Mouse (Mus musculus) midbrain, embryonic 11.5 days (tissue): ENCODE measurements around the gene Grcc10. TPM values are rescaled to one million over a fixed set of nuclear protein-coding genes. Genes with fewer than 3 reads are reported as not detected.

Experiments used
- ATAC-seq: fragments of 200-750 bp; cut with Nextera tagmentation; 2 replicates; pipeline ENCODE4 v1.8.0; 2017; ENCODE audit warnings: moderate TSS enrichment, moderate library complexity; ENCODE audit not compliant: low FRiP score
- DNase-seq: peaks from one replicate; pipeline ENCODE4 v3.0.0; 2015; ENCODE audit warnings: low spot score; ENCODE audit errors: missing footprints
- H3K27ac ChIP-seq: fragments of 300-500 bp; sonication (generic); 2 replicates; pipeline ENCODE4 v1.5.1; 2014; ENCODE audit warnings: low read depth, low read length
- H3K27me3 ChIP-seq: fragments of 300-500 bp; sonication (generic); 2 replicates; pipeline ENCODE4 v1.6.1; 2014; ENCODE audit warnings: mild to moderate bottlenecking, low read length, moderate library complexity, mixed read lengths; ENCODE audit not compliant: control insufficient read depth, insufficient read depth
- H3K36me3 ChIP-seq: fragments of 300-500 bp; sonication (generic); 2 replicates; pipeline ENCODE4 v1.6.1; 2014; ENCODE audit warnings: mild to moderate bottlenecking, low read length, moderate library complexity, mixed read lengths; ENCODE audit not compliant: control insufficient read depth, insufficient read depth
- H3K4me1 ChIP-seq: fragments of 300-500 bp; sonication (generic); 2 replicates; pipeline ENCODE4 v1.6.1; 2014; ENCODE audit warnings: low read length; ENCODE audit not compliant: control insufficient read depth, insufficient read depth
- H3K4me2 ChIP-seq: fragments of 300-500 bp; sonication (generic); 2 replicates; pipeline ENCODE4 v1.6.1; 2014; ENCODE audit warnings: mild to moderate bottlenecking, moderate library complexity
- H3K4me3 ChIP-seq: fragments of 300-500 bp; sonication (generic); 2 replicates; pipeline ENCODE4 v1.5.1; 2014; ENCODE audit warnings: low read depth, low read length
- H3K9ac ChIP-seq: fragments of 300-500 bp; sonication (generic); 2 replicates; pipeline ENCODE4 v1.6.1; 2014; ENCODE audit warnings: low read length
- H3K9me3 ChIP-seq: fragments of 300-500 bp; sonication (generic); 2 replicates; pipeline ENCODE4 v1.6.1; 2016; ENCODE audit warnings: low read length; ENCODE audit not compliant: control insufficient read depth
- WGBS: fragments of 180-500 bp; shearing (Covaris S2); extraction: QIAGEN DNeasy Blood & Tissue Kit; methylation state at CpG from one replicate; pipeline ENCODE4 v1.1.7; 2014; 5-methylcytosine and 5-hydroxymethylcytosine counted together
- polyA plus RNA-seq: library from polyadenylated mRNA; unstranded; fragments of >200 nt; fragmentation: Nextera tagmentation; extraction: Ambion mirVana; gene quantifications from 2 replicates; pipeline ENCODE4 v1.2.1, GENCODE M21; 2014

The Grcc10 gene
- polyA plus RNA-seq, 1 experiment from 2014 or later = 532 TPM

DNA sequence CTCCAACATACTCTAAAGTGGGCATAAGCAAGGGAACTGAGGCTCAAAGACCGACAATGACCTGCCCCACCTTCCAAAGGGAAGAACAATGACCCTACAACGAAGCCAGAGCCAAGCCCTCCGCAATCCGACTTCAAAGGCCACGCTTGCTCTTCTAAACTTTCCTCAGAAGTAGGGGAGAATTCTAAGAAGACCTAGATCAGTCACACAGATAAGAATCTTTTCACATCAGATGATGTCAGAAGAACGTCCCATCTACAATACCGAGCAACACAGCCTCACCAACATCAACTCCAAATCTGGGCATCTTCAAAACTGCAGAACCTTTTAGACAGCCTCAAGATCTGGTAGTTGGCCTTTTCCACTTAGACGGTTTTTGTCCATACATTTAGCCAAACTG, 9.2 kb upstream of the Grcc10 start:
- no peak for ATAC-seq
- Histone ChIP-seq H3K9me3 (no peaks in the 10 kb centered on the region), H3K9ac (no peak overlapping the region), H3K4me2 (no peak overlapping the region), H3K36me3 (peaks cover 12% of the 10 kb centered on the region), H3K4me3 (no peak overlapping the region), H3K27me3 (no peaks in the 10 kb centered on the region), H3K27ac (no peak overlapping the region), H3K4me1 (peaks cover 22% of the 10 kb centered on the region)
- WGBS = 84% methylated on average over 8 of the region's 8 CpGs
- no peak for DNase-seq

DNA sequence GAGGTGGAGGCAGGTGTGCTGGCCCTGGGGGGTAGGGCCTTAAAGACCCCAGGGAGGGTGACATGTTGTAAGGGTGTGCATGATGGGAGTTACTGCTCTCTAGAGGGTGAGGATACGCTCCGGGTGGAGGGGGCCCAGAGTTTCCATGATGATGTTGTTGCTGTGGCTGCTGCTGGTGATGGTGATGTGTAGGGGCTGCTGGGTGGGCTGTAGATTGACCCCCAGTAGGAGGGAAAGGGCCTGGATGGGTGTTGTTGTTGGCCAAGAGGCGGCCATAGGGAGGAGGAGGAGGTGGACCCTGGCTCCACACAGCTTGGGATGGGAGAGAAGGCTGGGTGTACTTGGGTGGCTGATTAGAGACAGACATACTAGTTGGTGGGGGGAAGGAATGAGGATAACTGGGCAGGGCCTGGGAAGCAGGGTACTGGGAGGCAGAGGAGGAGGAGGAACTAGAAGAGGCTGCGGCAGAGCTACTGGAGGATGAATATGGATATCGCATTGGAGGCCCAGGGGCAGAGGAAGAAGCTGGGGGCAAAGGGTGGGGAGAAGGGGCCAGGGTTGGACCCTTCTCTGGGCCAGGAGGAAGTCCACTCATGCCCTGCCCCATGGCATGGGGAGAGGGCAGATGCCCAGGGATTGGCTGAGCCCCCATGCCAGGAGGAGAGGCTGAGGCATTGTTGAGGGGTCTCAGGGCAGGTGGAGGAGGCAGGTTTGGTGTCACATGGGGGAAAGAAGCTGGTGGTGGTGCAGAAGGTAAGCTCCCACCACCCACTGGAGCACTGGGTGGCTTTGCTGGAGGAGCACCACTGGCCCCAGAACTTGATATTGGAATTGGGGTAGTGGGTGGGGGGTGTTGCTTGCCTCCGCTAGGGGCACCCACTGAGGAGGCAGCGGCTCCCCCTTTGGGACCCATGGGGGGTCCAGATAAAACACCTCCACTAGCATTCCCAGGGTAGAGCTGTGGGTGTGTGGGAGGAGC, 5.8 kb upstream of the Grcc10 start:
- DNase-seq (no peak), ATAC-seq (no peak)
- Histone ChIP-seq H3K27me3 (no peaks in the 10 kb centered on the region), H3K36me3 (peaks cover 20% of the 10 kb centered on the region), H3K9ac (no peak overlapping the region), H3K4me2 (peak overlapping the region; percentile 98), H3K4me3 (no peak overlapping the region), H3K27ac (no peak overlapping the region), H3K4me1 (peaks cover 17% of the 10 kb centered on the region), H3K9me3 (no peaks in the 10 kb centered on the region)
- 93% methylated on average over 7 of the region's 7 CpGs for WGBS

DNA sequence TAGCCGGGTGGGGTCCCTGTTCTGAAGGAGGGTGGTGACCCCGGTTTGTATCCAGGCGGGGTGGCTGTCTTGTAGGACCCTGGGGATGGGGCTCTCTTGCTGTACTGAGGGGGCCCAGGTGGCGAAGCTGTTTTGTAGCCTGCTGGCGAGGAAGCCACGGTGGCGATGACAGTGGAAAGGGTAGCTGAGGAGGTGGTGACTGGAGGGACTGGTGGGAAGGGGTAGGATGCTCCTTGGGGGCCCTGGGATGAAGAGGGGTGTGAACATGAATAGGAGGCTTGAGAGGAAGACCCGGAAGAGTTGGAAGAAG, 5.1 kb upstream of the Grcc10 start:
- Histone ChIP-seq H3K27me3 (no peaks in the 10 kb centered on the region), H3K4me2 (peak overlapping the region; percentile 98), H3K9me3 (no peaks in the 10 kb centered on the region), H3K9ac (peak overlapping the region; percentile 86), H3K27ac (peak overlapping the region; percentile 85), H3K4me1 (peaks cover 22% of the 10 kb centered on the region), H3K36me3 (peaks cover 20% of the 10 kb centered on the region), H3K4me3 (peak overlapping the region; percentile 57)
- 20% methylated on average over 8 of the region's 8 CpGs for WGBS
- ATAC-seq (peak; percentile 6; the same call in 1 of the 2 replicates), DNase-seq (no peak)

DNA sequence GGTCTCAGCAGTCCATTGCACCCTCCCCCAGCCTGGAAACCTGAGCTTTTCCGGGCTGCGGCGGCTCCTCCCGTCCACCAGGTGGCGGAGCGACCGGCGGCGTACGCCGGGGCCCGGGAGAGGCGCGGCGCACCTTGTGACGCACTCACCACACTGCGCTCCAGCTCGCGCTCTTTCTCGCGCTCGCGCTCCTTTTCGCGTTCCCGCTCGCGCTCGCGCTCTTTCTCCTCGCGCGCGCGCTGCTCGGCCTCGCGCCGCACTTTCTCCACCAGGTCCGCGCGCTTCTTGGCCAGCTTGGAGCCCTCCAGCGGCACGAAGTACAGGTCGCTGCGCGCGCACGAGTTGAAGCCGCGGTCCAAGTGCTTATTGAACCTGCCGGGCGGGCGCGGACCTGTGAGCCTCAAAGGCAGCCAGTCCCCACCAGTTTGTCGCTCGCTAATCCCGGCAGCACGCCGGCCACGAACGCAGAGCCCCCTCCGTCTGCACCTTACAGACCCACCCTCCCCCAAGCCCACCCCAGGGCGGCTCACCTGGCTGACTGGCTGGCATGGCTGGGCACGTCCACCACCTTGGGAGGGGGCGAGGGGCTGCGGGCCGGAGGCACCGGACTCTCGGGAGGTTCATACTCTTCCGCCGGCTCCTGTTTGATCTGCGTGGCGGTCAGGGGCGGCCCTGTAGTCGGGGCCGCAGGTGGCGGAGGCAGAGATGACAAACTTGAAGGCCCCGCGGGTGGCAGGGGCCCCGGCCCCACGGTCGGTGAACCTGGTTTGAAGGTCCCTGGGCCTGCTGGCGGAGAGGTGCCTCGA, 4.5 kb upstream of the Grcc10 start:
- Histone ChIP-seq H3K9ac (peak overlapping the region; percentile 86), H3K9me3 (no peaks in the 10 kb centered on the region), H3K36me3 (peaks cover 20% of the 10 kb centered on the region), H3K27me3 (no peaks in the 10 kb centered on the region), H3K4me1 (peaks cover 22% of the 10 kb centered on the region), H3K27ac (peak overlapping the region; percentile 85), H3K4me3 (peak overlapping the region; percentile 57), H3K4me2 (peak overlapping the region; percentile 98)
- DNase-seq (peak; percentile 99), ATAC-seq (peak; percentile 83)
- under 1% methylated on average over 79 of the region's 85 CpGs for WGBS

DNA sequence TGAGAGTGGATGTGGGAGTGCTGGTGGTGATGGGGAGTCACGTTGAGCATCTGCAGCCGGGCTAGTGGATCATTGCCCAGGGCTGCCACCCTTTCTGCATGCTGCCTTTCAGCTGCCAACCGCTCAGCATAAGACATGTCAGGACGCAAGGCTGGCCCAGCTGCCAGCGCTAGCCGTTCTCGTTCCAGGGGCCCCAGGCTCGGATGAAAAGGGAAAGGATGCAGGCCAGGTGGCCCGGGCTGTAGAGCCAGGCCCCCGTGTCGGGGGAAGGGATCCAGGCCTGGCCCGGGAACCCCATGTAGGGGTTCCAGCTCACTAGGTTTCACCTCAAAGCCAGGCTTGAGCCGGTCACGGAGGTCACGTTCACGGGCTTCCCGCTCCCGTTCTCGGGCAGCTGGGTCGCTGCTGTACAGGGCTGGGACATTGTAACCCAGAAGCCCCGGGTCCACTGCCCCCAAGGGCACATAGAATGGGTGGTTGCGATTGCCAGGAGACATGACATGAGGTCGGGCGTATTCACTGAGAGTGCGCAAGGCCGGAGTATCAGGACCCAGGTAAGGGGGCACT, 3.7 kb upstream of the Grcc10 start:
- Histone ChIP-seq H3K9ac (peak overlapping the region; percentile 86), H3K4me2 (peak overlapping the region; percentile 98), H3K9me3 (no peaks in the 10 kb centered on the region), H3K27me3 (no peaks in the 10 kb centered on the region), H3K4me3 (peak overlapping the region; percentile 57; the same call in 1 of the 2 replicates), H3K4me1 (peaks cover 26% of the 10 kb centered on the region), H3K27ac (peak overlapping the region; percentile 44; the same call in 1 of the 2 replicates), H3K36me3 (peaks cover 20% of the 10 kb centered on the region)
- ATAC-seq (no peak; the same call in 1 of the 2 replicates), DNase-seq (no peak)
- WGBS = 72% methylated on average over 26 of the region's 26 CpGs

DNA sequence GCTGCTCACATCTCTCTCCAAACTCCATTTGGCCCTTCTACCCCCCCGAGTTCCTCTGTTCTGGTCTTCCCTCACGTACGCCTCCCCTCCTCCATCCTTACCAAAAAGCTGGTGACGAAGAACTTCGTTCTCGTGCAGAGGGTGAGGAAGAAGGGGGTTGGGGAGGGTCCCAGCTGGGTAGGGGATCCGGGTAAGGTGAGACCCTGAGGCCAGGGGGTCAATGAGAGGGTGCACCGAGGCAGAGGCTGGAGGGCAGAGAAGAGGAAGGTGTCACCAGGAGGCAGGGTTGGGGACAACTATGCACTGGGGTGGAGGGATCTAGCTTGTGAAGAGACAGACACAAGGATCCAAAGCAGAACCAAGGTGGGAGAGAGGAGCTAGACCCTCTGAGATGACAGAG, 2.5 kb upstream of the Grcc10 start:
- no peak overlapping the region for H3K27ac ChIP-seq
- H3K4me3 ChIP-seq = no peak overlapping the region
- 88% methylated on average over 8 of the region's 8 CpGs for WGBS
- H3K4me2 ChIP-seq = no peak overlapping the region
- H3K9me3 ChIP-seq = no peaks in the 10 kb centered on the region
- H3K27me3 ChIP-seq = no peaks in the 10 kb centered on the region
- H3K9ac ChIP-seq = no peak overlapping the region
- DNase-seq = no peak
- no peak for ATAC-seq
- peaks cover 30% of the 10 kb centered on the region for H3K4me1 ChIP-seq
- H3K36me3 ChIP-seq = peaks cover 15% of the 10 kb centered on the region

- Histone ChIP-seq H3K4me3 (no peak overlapping the region), H3K4me1 (peaks cover 33% of the 10 kb centered on the region), H3K36me3 (peaks cover 15% of the 10 kb centered on the region), H3K4me2 (no peak overlapping the region), H3K9me3 (no peaks in the 10 kb centered on the region), H3K9ac (no peak overlapping the region), H3K27me3 (no peaks in the 10 kb centered on the region), H3K27ac (no peak overlapping the region)
- DNase-seq (no peak), ATAC-seq (no peak)
- WGBS = 94% methylated on average over 15 of the region's 15 CpGs
Measured at GRCm38 (mm10) chr6:124742839-124743514, 1.8 kb upstream of the Grcc10 start.

DNA sequence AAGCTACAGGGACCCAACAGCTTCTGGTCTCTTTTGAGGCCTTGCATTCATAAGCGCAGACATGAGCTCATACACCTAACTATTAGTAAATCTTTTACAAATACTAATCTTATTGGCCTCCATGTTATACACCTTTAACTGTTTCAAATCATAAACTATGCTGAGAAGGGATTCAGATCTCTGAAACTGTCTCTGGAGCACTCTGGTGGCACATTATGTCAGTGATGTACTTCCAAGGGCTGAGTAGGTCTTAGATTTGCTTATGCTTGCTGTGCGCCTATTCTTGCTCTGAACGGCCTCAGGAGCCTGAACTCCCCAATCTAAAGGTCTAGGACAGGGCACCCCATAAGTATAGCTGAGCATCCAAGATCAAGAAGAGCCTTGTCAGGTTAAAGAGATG, 668 bp upstream of the Grcc10 start:
- Histone ChIP-seq H3K27me3 (no peaks in the 10 kb centered on the region), H3K9me3 (no peaks in the 10 kb centered on the region), H3K36me3 (peaks cover 8% of the 10 kb centered on the region; the same call in 1 of the 2 replicates), H3K27ac (peak overlapping the region; percentile 99), H3K4me2 (peak overlapping the region; percentile 82), H3K4me1 (peaks cover 33% of the 10 kb centered on the region), H3K4me3 (peak overlapping the region; percentile 56; the same call in 1 of the 2 replicates), H3K9ac (peak overlapping the region; percentile 96)
- 69% methylated on average over 3 of the region's 3 CpGs for WGBS
- DNase-seq (peak; percentile 90), ATAC-seq (no peak)
